Mouse (Mus musculus) MEL-GATA-1-ER (cell line): ENCODE results near the gene Pak1ip1.
A peak's percentile ranks its signal among the peaks of the same experiment; 100 is the strongest.
"Not testable (repeated sequence)": the region's sequence is repeated elsewhere in the genome, so short reads cannot be mapped to it uniquely, and the experiment has no call there.

Experiments used
- DNase-seq: peaks from one replicate; pipeline ENCODE4 v3.0.0-alpha.2; 2012; ENCODE audit warnings: low read depth; ENCODE audit errors: extremely low read depth

The Pak1ip1 gene

DNA sequence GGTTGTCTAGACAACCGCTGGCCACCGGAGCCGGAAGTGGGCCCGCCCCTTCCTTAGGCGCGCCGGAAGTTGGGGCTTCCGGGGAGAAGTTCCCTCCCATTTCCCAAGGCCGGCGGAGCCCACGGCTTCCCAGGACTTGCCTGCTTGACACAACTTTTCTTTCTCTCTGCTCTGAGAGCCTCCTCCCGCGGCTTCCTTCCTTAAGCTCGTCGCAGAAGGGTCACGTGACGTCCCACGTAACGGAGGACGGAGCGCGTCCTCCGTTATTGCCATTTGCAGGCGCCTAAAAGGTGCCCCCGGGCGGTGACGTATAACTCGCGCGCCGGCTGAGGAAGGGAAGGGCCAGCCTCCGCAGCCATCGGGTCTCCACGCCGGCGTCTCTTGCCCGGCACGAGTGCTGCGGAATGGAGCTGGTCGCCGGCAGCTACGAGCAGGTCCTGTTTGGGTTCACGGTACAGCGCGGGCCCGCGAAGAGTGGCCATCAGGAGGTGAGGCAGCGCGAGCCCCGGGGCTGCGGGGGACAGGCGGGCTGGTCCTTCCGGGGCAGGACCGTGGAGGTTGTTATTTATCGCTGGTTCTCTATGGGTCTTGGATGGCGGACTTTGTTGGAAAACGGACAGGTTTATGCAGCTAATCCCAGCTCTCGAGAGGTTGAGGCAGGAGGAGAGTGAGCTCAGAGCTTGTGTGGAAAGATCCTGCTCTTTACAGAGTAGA lies at the start of gene Pak1ip1:
Gene Pak1ip1, plus strand, starts transcription at position 98 of the 714 bp plus-strand sequence.
- DNase-seq = peak; percentile 82

DNA sequence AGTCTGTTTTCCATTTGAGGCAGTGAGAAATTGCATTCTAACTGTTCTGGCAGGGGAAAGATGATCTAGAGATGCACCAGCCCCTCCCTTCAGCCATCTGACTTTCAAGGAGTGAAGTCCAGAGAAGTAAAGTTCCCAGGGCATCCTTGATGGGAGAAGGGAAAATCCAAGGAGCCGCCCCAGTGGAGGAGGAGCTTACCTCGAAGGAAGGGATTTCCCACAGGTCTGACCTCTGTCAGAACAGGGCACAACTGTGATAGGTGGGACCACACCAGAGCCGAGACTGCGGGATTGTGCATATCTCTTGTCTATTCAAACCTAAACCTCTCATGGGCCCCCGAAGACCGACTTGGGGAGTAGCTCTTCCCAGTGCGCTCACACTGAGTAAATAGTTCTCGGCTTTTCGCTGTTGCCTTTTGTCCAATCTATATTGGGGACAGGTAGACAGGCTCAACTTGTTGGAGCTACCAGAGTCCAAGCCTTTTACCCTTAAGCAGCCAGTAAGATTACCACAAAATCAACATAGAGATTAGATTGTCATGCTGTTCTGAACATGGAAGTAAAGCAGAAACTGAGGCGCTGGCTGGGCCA lies 49.3 kb upstream of the Pak1ip1 start:
- DNase-seq = no peak

DNA sequence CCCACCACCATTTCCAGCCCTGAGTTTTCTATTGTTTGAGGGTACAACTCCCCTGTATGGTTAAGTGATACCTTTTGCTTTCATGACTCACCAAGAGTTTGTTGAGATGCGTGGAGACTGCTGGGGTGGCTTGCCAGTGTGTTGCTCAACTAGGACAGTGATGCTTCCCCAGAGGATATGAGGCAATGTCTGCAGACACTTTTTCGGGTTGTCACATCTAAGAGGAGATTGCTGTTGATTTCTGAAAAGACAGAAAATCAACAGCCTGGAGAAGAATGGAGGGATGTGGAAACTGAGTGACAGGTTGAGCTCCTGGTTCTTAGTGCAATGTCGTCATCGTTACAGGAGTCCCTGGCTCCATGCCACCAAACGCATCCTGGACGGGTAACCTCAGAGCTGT lies 47.6 kb upstream of the Pak1ip1 start:
- no peak for DNase-seq

DNA sequence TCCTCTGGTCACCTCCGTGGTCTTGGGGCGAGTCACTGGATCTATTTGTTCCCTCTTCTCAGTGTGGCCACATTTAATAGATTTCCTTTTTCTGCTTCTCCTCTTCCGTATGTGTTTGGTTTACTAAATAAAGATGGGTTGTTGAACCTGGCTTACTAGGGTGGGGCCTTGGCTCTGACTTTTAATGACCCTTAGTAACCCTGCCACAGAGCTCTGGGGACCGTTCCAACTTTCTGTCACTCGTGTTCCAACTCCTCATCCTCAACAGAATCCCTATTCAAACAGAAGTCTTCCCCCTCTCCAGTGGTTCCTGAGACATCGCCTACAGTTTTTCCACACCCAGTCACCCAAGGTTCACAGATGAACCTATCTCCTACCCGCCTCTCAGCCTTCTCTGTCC lies 45.0 kb upstream of the Pak1ip1 start:
- no peak for DNase-seq

DNA sequence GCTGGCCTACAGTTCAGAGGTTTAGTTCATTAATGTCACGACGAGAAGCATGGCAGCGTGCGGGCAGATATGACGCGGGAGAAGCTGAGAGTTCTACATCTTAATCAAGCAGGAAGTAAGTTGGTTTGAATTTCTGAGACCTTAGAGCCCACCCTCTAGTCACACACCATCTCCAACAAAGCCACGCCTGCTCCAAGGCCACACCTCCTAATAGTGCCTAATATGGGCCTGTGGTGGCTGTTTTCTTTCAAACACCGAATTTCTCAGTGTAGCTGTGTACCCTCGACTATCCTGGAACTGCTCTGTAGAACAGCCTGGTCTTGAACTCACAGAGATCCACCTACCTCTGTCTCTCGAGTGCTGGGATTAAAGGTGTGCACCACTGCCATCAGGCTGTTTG lies 33.2 kb upstream of the Pak1ip1 start:
- no peak for DNase-seq

DNA sequence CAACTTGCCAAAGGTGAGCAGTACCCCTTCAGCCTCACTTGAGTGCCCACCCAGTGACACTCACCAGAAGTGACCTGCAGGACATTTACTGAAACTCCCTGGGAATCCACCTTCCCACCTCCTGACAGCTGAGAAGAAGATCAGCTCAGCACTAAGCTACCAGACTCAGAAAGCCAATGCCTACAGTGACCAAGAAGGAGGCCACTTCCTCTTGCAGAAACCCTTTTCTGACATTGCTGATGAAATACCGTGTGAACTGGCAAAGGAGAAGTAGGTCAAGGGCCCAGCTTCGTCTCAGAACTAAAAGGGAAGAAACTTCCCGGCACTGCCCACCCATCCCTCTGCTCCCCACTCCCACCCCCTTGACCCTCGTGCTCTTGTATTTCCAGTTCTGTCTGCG lies 32.3 kb upstream of the Pak1ip1 start:
- peak; percentile 39 for DNase-seq

DNA sequence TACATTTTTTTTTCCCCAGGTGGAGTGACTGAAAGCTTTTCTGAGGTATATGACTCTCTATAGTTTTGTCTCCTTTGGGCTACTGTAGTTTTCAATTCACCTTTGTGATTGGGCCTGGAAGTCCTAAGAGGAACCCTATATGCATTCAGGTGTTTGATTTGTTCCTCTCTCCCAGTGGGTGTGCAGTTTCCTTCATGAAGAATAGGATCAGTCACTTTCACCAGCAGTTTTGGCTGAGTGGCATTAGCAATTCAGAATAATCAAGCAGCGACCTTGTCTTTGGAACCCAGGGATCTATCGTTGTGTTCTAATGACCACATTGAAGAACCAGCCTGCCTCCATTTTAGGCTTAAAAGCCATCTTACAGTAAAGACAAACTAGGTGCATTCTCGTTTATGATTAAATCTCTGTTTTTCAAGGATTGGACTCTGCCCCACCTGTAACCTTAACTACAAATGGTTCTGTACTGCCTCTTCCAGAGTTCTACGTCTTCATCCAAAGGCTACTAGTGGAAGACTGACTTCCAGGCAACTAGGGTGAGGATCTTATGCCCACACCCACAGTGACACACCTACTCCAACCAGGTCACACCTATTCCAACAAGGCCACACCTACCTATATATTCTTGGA lies 30.9 kb upstream of the Pak1ip1 start:
- no peak for DNase-seq

DNA sequence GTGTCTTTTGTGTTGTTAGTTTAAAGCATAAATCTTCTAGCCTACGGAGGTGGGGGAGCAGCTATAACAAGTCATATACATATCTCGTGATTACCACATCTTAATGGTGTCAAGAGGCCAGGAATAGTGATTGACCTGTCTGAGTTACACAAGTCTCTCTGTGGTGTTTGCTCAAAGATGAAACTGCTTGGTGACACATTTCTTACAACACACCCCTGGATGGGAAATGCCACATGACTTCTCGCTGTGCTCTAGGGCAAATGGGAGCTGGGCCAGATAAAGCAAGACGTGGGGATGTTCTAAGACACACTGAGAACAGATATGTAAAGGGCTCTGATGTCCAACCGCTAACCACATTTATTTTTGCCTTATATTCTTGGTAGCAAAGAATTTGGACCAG lies 29.6 kb upstream of the Pak1ip1 start:
- no peak for DNase-seq

DNA sequence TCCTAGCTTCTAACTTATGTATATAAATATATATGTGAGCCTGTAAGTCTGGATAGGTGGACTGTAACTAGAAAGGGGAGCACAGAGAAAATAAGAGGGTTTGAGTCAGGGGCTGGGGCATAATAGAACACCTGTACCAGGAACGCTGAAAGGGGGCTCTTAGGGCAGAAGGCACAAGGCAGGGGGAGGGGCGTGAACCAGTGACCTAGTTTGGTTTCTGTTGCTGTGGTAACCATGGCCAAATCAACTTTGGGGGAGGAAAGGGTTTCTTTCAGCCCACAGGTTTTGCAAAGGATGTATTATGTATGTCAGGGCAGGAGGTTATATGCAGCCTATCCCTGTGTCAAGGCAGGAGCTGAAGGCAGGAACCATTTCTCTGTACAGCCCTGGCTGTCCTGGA lies 29.0 kb upstream of the Pak1ip1 start:
- no peak for DNase-seq

DNA sequence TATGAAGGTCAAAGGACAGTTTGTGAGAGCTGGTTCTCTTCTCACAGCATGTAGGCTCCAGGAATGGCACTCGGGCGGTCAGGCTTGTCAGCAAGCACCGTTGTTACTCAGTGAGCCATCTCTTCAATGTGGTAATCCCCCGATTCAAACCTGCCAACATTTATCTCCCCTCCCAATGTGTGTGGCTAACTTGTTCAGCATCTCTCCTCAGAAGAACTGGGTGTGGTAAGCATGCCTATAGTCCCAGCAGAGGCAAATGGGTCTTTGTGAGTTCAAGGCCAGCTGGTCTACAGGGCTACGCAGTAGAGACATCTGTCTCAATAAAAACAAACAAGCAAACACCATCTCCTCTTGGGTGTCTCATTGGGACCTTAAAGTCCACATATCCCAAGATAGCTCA lies 27.8 kb upstream of the Pak1ip1 start:
- DNase-seq = no peak

DNA sequence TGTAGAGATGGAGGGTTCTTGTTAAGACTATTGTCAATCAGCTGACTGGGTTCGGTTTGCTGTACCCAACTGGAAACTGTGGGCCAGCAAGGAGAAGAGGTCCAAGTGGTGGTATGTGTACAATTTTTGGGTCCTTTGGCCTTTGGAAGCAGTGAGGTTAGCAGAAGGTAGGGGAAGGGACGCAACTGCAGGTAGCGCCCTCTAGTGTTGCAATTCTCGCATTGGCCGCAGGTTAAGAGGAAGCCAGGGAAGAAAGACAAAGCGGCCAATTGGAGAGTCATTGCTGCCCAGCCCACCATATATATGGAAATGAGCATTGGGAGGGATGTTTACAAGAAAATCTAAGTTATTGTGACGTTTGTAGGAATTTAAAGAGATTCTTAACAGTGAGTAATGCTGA lies 23.2 kb upstream of the Pak1ip1 start:
- no peak for DNase-seq

DNA sequence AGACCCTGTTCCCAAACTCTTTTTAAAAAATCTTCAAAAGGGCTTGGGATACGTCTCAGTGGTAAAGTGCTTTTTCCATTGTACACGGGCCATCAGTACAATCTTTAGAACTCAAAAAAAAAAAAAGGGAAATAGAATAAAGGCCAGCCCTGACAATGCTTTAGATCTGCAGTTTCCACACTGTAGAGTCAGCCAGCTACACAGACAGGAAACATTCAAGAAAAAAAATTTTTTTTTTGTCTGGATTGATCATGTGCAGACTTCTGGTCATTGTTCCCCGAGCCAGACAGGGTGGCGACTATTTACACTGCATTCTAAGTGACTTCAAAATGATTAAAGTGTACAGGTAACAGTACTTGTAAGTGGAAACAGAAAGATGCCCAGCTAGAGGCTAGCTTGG lies 22.2 kb upstream of the Pak1ip1 start:
- no peak for DNase-seq

DNA sequence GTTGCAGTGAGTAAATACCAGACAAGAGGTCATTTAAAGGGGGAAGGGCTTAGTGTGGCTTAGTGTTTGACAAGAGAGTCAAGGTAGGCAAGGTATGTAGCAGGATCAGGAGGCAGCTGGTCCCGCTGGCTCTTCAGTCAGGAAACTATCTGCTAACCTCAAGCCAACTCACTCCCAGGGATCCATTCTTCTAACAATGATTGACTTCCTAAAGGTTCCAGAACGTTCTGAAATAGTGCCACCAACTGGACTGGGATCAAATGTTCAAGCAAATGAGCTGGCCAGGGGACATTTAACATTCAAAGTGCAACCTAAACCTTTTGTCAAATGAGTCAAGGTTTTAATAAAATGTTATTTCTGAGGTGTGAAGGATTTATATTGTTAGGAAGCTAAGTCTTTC lies 21.5 kb upstream of the Pak1ip1 start:
- no peak for DNase-seq

DNA sequence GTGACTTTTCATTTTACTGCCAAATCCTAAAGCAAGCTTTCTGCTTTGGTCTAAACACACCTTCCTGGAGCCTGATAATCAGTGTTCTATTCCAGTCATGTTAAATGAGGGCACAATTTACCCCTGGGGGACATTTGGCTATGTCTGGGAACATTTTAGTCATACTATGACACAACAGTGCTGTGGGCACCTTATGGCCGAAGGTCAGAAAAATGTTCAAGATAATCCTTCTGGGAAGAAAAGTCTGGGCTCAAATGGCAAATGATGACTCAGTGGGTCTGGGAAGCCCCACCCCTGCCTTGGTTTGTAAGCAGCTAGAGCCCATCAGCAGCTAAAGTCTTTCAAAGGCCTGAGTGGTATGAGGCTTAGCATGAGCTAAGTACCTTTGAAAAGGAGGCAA lies 18.1 kb upstream of the Pak1ip1 start:
- DNase-seq = no peak

DNA sequence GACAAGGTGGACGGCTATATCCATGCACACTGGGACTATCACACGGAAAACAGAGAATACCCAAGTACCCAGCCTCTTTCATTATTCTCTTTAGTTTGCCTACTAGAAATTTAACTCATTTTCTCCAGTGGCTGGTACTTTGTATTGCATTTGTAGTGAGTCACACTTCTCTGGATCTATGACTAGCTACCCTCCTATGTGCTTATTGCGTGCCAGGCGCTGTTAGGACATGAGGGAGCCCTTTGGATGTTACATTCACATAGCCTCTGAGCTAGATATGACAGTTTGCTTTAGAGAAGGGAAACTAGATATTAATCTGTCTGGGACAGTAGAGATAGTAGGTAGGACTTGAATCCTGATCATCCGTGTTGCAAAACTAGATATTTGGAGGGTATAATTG lies 14.7 kb upstream of the Pak1ip1 start:
- DNase-seq = no peak

DNA sequence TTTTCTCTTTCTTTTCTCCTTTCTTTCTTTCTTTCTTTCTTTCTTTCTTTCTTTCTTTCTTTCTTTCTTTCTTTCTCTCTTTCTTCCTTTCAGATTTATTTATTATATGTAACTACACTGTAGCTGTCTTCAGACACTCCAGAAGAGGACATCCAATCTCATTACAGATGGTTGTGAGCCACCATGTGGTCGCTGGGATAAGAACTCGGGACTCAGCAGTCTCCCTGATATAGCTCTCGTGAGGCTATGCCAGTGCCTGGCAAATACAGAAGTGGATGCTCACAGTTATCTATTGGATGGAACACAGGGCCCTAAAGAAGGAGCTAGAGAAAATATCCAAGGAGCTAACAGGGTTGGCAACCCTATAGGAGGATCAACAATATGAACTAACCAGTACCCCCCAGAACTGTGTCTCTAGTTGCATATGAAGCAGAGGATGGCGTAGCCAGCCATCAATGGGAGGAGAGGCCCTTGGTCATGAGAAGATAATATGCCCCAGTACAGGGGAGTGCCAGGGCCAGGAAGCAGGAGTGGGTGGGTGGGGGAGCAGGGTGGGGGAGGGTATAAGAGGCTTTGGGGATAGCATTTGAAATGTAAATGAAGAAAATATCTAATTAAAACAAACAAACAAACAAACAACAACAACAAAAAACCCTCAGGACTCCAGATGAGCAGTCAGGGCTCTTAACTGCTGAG lies 13.1 kb upstream of the Pak1ip1 start:
- DNase-seq = peak; percentile 37

DNA sequence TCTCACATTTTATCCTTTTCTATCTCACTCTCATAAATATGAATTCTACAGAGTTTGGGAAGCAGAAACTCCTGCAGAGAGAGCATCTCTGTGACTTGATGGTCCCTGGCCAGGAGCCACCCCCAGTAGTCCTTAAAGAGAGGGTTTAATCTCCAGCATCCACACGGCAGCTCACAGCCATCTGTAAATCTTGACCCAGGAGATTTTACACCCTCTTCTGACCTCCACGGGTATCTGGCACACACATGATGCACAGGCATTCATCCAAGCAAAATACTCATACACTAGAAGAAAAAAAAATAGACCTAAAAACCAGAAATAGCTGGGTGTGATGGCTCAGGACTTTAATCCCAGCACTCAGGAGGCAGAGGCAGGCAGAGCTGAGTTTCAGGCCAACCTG lies 12.4 kb upstream of the Pak1ip1 start:
- no peak for DNase-seq

DNA sequence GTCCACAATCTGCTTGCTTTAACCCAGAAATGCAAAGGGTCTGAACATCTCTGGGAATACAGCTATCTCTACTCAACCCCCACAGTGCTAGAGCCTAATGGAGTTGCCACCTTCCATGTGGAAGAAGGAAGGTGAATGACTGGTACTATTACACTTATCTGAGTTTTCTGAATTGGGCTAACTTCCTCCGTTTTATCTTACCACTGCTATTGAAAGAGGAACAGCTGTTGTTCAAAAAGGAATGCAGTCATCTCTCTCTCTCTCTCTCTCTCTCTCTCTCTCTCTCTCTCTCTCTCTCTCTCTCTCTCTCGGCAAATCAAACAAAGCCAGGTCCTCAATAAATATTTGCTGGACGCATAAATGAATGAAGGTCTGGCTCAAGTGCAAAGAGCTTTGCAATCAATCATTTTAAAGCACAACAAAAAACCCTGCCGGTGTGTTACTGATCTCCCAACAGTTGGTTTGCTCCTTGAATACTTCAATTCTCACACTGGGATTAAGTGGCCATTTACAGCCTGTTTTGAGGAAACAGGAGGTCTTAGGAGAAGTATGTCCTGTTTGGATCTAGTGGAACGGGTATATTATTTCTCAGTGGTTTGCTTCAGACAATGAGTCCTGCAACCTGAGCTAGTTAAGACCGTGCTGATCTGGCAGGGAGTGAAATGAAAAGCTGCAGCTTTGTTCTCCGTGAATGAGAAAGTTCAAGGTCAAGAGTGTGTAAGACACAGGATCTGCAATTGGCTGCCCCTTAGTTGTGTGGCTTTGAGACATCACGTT lies 6.1 kb upstream of the Pak1ip1 start:
- DNase-seq = peak; percentile 65

DNA sequence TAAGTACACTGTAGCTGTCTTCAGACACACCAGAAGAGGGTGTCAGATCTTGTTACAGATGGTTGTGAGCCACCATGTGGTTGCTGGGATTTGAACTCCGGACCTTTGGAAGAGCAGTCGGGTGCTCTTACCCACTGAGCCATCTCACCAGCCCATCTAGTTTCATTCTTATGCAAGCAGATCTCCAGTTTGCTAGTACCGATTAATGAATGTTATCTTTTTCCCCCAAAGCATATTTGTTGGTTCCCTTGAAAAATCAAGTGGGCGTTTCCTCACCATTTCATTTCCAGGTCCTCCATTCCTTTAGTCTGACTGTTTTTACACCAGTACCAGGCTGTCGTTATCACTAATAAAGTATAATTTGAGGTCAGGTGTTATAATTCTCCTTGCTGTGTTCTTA lies 2.3 kb upstream of the Pak1ip1 start:
- DNase-seq = not testable (repeated sequence)

DNA sequence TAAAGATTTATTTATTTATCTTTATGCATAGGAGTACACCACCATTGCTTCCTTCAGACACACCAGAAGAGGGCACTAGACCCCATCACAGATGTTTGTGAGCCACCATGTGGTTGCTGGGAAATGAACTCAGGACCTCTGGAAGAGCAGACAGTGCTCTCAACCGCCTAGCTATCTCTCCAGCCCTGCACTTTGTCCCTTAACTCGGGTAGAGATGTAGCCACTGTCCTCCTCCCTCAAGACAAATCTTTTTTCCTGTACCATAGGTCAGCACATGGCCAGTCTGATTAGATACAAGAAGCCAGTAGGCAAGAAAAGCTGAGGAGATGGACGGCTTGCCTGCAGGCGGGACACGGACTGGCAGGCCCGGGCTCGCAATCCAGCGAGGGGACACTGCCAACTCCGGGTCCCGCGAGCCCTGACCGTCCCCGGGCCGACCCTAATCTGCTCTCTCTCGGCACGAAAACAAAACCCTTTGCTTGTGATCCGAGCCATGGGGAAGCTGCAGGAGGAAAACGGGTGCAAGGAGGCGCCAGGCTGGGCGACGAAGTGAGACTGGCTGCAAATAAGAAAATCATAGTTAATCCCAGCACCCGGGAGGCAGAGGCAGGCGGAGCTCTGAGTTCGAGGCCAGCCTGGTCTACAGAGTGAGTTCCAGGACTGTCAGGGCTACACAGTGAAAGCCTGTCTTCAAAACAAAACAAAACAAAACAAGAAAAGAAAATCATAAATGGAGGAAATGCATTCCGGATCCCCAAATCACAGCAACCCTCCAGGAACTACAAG lies 490 bp upstream of the Pak1ip1 start:
- no peak for DNase-seq

DNA sequence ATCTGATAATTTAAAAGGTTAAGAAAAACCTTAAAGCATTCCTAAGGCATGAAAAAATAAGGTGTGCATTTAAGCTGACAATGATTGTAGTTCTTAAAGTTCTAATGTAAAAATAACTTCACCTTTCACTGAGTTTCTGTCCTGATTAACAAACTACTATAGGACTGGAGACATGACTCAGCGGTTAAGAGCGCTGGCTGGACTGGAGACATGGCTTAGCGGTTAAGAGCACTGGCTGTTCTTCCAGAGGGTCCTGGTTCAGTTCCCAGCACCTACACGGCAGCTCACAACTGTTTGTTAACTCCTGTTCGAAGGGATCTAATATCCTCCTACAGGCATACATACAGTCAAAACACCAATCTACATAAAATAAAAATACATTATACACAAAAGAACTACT lies 1.2 kb downstream of the Pak1ip1 start:
- no peak for DNase-seq
